Mouse (Mus musculus) spleen, adult 10 weeks (tissue): Measurements from ENCODE around the gene Pinlyp. TPM values are rescaled to one million over a fixed set of nuclear protein-coding genes. Genes with fewer than 3 reads are reported as not detected.

Source experiments
- polyA plus RNA-seq: library from polyadenylated mRNA; stranded (reverse); fragments of 350-450 nt; fragmentation: Illumina TruSeq; extraction: RNeasy Lipid Tissue Mini Kit (QIAGEN cat#74804); gene quantifications from one replicate; pipeline ENCODE4 v1.2.3, GENCODE M21; 2015; ENCODE audit warnings: low replicate concordance; ENCODE audit not compliant: insufficient read depth

Pinlyp gene
- not detected for polyA plus RNA-seq

DNA sequence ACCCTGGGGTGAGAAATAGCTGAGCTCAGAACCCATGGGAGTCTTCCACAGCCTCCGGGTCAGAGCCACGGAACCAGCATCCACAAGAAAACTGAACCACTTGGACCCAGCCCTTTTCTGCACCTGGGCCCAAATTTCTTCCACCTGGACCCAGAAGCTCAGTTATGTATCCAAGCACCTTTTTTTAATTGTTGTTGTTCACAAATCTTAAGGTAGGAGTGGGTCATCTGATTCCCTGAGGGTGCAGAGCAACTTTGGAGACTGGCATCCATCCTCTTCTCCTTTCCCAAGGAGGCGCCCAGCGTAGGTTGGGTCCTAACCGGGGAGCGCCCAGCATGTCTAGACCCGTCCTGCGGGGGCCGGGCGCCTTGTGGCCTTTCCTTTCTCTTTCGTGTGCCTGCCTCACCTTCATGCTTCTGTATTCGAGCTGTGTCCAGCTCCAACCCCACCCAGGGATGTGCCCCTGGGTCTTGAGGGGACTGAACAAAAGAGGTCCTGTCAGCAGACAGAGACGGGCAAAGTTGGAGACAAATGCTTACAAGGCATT is at the start of gene Pinlyp, which contains the start of gene Xrcc1:
Pinlyp (minus strand) TSS at position 51 of the 547 bp plus-strand sequence.
Xrcc1 (plus strand) TSS at position 222 of the 547 bp plus-strand sequence.

GRCm38 (mm10) chr7:24587330-24588105 is 41.6 kb upstream of the Pinlyp start, which contains the start of the genes Ethe1 and Zfp575:
TSS of gene Ethe1 (plus strand) at chr7:24587543.
TSS of gene Zfp575 (minus strand) at chr7:24587641.

DNA sequence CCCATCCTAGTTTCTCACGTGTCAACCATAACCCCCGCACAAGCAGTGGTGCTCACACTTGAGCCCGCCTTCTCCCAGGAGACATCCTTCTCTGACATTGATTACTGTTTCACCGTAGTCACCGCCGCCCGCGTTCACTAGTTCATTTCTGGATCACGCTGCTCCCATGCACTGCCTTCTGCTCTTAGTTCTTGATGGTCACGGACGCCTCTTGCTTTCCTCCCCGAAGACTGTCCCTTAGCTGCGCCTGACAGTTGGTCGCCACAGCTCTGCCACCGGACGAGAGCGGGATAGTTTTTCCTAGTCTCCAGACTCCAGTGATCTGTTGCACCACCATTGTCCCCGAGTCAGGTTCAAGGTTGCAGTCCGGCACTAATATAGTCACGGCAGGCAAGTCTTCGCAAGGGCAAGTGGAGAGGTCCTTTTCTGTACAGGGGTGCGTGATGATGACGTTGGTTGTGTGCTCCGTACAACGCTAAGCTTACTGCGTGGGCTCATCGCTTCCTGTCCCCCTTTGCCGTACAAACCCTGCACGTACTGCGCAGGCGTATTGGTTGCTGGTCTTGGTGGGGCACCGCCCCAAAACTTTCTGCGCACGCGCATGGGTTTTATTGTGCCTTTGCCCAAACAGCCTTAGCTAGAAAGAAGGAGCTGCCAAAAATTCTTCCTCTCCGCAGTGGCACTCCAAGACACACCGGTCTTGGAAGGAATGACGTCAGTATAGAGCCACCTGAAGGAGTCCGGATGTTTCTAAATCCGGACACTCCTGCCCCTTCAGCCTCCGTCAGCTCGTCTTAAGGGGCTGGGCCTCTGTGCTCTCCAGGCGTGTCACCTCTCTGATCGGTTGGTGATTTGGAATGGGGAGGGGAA is 15.6 kb downstream of the Pinlyp start, which contains the start of gene Irgq:
Irgq (plus strand) TSS at position 628 of the 870 bp plus-strand sequence.

GRCm38 (mm10) chr7:24512355-24512754 is 33.6 kb downstream of the Pinlyp start, which contains the start of gene AC161166.1:
TSS of gene AC161166.1 (minus strand) at chr7:24512455.

DNA sequence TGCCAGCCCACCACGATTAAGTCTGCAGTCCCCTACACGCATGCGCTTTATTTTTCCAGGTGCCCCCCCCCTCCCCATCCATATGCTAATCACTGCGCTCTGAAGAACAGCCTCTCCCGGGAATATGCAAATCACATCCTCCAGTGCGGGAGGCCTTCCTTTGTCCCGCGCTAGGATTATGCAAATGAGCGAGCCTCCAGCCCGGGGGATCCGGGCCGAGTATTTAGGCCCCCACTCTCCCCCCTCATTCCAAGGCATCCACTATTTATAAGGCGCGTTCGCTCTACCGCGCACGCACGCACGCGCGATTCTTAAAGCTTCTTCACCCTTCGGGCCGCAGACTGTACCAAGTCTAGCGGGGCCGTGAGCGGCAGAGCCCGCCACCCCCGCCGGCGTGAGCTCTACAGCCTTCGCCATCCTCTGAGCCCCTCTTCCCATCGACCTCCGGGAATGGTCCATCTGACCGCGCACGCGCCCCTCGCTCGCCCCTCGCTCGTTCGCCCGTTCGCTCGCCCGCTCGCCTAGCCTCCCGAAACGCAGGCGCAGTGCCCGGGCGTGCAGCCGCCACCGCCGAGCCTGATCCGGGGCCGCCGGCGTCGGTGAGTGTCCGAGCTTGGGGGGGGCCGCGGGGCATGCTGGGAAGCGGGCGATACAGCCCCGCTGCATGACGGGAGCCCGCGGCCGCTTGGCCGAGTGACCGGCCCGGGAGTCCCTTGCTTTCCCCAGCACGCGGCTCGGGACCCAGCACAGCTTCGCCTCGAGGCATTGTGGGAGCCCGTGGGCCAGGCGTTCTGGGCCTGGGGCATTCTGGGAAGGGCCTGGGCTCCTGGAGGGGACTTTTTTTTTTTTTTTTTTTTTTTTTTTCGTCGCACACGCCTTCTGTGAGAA is 38.8 kb downstream of the Pinlyp start, which contains the start of gene Zfp428:
Zfp428 (plus strand) TSS at position 169 of the 888 bp plus-strand sequence.

Other genes with a start within 250 kb of the Pinlyp start
- gene Zfp61, start 244.9 kb downstream of the Pinlyp start, polyA plus RNA-seq: 13.9 TPM
- 9.0 TPM for gene Zfp94, start 229.5 kb downstream of the Pinlyp start, polyA plus RNA-seq
- gene Tescl, start 212.2 kb downstream of the Pinlyp start, polyA plus RNA-seq: not detected
- not detected for gene Lypd5, start 196.9 kb downstream of the Pinlyp start, polyA plus RNA-seq
- gene Kcnn4, start 175.9 kb downstream of the Pinlyp start, polyA plus RNA-seq: 13.3 TPM
- gene Smg9, start 146.5 kb downstream of the Pinlyp start, polyA plus RNA-seq: 16.9 TPM
- gene Irgc1, start 93.8 kb downstream of the Pinlyp start, polyA plus RNA-seq: 0.62 TPM
- 27.2 TPM for gene Plaur, start 83.6 kb downstream of the Pinlyp start, polyA plus RNA-seq
- gene Cadm4, start 64.1 kb downstream of the Pinlyp start, polyA plus RNA-seq: 5.0 TPM
- gene Zfp428, start 39.1 kb downstream of the Pinlyp start, polyA plus RNA-seq: 0.29 TPM
- not detected for gene AC161166.1, start 33.7 kb downstream of the Pinlyp start, polyA plus RNA-seq
- 11.9 TPM for gene Irgq, start 15.4 kb downstream of the Pinlyp start, polyA plus RNA-seq
- gene Xrcc1, start 171 bp upstream of the Pinlyp start, polyA plus RNA-seq: 31.9 TPM
- gene Ethe1, start 41.4 kb upstream of the Pinlyp start, polyA plus RNA-seq: 8.1 TPM
- gene Zfp575, start 41.5 kb upstream of the Pinlyp start, polyA plus RNA-seq: not detected
- gene Phldb3, start 64.6 kb upstream of the Pinlyp start, polyA plus RNA-seq: 1.6 TPM
- gene Lypd3, start 90.4 kb upstream of the Pinlyp start, polyA plus RNA-seq: not detected
- gene Tex101, start 130.6 kb upstream of the Pinlyp start, polyA plus RNA-seq: not detected
- gene BC049730, start 163.1 kb upstream of the Pinlyp start, polyA plus RNA-seq: not detected
- not detected for gene Gm4763, start 180.8 kb upstream of the Pinlyp start, polyA plus RNA-seq
- 1.8 TPM for gene Cd177, start 214.2 kb upstream of the Pinlyp start, polyA plus RNA-seq
- 1.7 TPM for gene Ceacam10, start 231.1 kb upstream of the Pinlyp start, polyA plus RNA-seq